Mouse (Mus musculus) heart, embryonic 15.5 days (tissue): ENCODE measurements at regions not wholly inside any gene's neighbourhood (a gene's known extent, or its start where the extent isn't known, plus 50 kb on each side); places are given as distances from the start of the nearest gene placed in this dataset.

ENCODE experiments used
- ATAC-seq: fragments of 200-750 bp; cut with Nextera tagmentation; replicated peaks from 2 replicates; pipeline ENCODE4 v1.8.0; 2017; ENCODE audit warnings: low read depth, moderate TSS enrichment; ENCODE audit not compliant: insufficient number of reproducible peaks, insufficient read depth, low FRiP score
- H3K27ac ChIP-seq: fragments of 300-500 bp; sonication (generic); 2 replicates; pipeline ENCODE4 v1.5.1; 2015; ENCODE audit warnings: mild to moderate bottlenecking, inconsistent platforms
- H3K27me3 ChIP-seq: fragments of 300-500 bp; sonication (generic); 2 replicates; pipeline ENCODE4 v1.6.1; 2015; ENCODE audit warnings: inconsistent platforms
- H3K36me3 ChIP-seq: fragments of 300-500 bp; sonication (generic); 2 replicates; pipeline ENCODE4 v1.6.1; 2015; ENCODE audit warnings: mild to moderate bottlenecking, inconsistent platforms
- H3K4me1 ChIP-seq: fragments of 300-500 bp; sonication (generic); replicated peaks from 2 replicates; pipeline ENCODE4 v1.6.1; 2015; ENCODE audit warnings: inconsistent platforms
- H3K4me2 ChIP-seq: fragments of 300-500 bp; sonication (generic); 2 replicates; pipeline ENCODE4 v1.6.1; 2015; ENCODE audit warnings: inconsistent platforms, mild to moderate bottlenecking, moderate library complexity
- H3K4me3 ChIP-seq: fragments of 300-500 bp; sonication (generic); 2 replicates; pipeline ENCODE4 v1.5.1; 2015; ENCODE audit warnings: mild to moderate bottlenecking, inconsistent platforms
- H3K9ac ChIP-seq: fragments of 300-500 bp; sonication (generic); 2 replicates; pipeline ENCODE4 v1.6.1; 2015; ENCODE audit warnings: mild to moderate bottlenecking, inconsistent platforms
- H3K9me3 ChIP-seq: fragments of 300-500 bp; sonication (generic); replicated peaks from 2 replicates; pipeline ENCODE4 v1.6.1; 2016; ENCODE audit warnings: inconsistent platforms
- WGBS: fragments of 180-500 bp; shearing (Covaris S2); methylation state at CpG from one replicate; pipeline ENCODE4 v1.1.7; 2015; ENCODE audit warnings: mixed read lengths; 5-methylcytosine and 5-hydroxymethylcytosine counted together

- H3K9ac ChIP-seq, result no peak overlapping the region
- no peak for ATAC-seq
Measured at GRCm38 (mm10) chr5:75342599-75342998, 190.5 kb downstream of the Pdgfra start.

GRCm38 (mm10) chr5:75346836-75347773 is 195.0 kb downstream of the Pdgfra start:
- ATAC-seq, result no peak
- H3K4me3 ChIP-seq, result no peak overlapping the region
- no peaks in the 10 kb centered on the region for H3K9me3 ChIP-seq
- no peak overlapping the region for H3K9ac ChIP-seq
- no peaks in the 10 kb centered on the region for H3K36me3 ChIP-seq
- H3K4me2 ChIP-seq, result no peak overlapping the region
- no peaks in the 10 kb centered on the region for H3K27me3 ChIP-seq
- WGBS, result 59% methylated on average over 11 of the region's 11 CpGs
- no peaks in the 10 kb centered on the region for H3K4me1 ChIP-seq
- H3K27ac ChIP-seq, result no peak overlapping the region

More at GRCm38 (mm10) chr5:75342599-75342998, 190.5 kb downstream of the Pdgfra start:
- Histone ChIP-seq H3K9me3 (no peaks in the 10 kb centered on the region), H3K4me1 (no peaks in the 10 kb centered on the region), H3K27me3 (no peaks in the 10 kb centered on the region), H3K36me3 (no peaks in the 10 kb centered on the region), H3K4me2 (no peak overlapping the region), H3K4me3 (no peak overlapping the region), H3K27ac (no peak overlapping the region)
- 77% methylated on average over 7 of the region's 7 CpGs for WGBS

- no peaks in the 10 kb centered on the region for H3K36me3 ChIP-seq
- no peaks in the 10 kb centered on the region for H3K27me3 ChIP-seq
- H3K9me3 ChIP-seq, result no peaks in the 10 kb centered on the region
- no peak overlapping the region for H3K4me2 ChIP-seq
- H3K4me3 ChIP-seq, result no peak overlapping the region
- no peaks in the 10 kb centered on the region for H3K4me1 ChIP-seq
- H3K27ac ChIP-seq, result no peak overlapping the region
- 58% methylated on average over 5 of the region's 5 CpGs for WGBS
- no peak for ATAC-seq
- no peak overlapping the region for H3K9ac ChIP-seq
Measured at GRCm38 (mm10) chr5:75347774-75348116, 195.7 kb downstream of the Pdgfra start.

DNA sequence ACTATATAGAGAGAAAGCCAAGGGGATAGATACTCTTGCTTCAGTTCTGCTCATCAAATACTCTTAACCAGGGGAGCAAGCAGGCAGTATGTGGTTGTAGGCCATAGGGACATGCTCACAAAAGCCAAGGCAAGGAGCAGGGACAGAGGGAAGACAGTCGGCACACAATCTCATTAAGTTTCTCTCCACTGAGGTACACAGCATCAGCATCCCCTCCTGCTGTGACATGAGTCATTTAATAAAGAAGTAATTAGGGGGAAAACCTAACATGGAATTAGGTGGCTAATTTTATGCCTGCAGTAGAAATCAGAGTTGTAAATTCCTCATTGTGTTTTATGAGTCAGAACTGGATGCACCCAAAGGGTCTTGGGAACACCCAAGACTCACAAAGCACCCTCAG is 203.2 kb downstream of the Pdgfra start:
- H3K9ac ChIP-seq, result no peak overlapping the region
- H3K27ac ChIP-seq, result no peak overlapping the region
- H3K4me3 ChIP-seq, result no peak overlapping the region
- no peaks in the 10 kb centered on the region for H3K4me1 ChIP-seq
- 70% methylated on average over 1 of the region's 1 CpGs for WGBS
- ATAC-seq, result no peak
- no peaks in the 10 kb centered on the region for H3K36me3 ChIP-seq
- no peak overlapping the region for H3K4me2 ChIP-seq
- H3K9me3 ChIP-seq, result no peaks in the 10 kb centered on the region
- no peaks in the 10 kb centered on the region for H3K27me3 ChIP-seq

DNA sequence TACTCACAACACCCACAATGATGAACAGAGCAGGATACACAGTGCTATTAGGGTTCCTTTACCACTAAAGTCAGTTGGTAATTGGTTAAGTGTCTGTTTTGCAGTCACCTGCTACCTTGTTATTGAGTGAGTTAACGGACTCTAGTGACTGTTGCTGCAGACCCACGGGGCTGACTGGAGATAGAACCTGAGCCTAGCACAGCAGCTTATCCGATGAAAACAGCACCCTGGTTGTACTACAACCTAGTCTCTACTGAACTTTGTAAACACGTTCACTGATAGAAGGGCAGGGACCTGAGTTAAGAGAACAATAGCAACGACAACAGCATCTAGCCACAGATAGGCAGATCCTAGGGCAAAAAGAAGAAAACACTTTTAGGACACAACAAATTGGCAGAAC is 206.8 kb downstream of the Pdgfra start:
- no peak for ATAC-seq
- H3K9ac ChIP-seq, result no peak overlapping the region
- no peak overlapping the region for H3K4me3 ChIP-seq
- no peaks in the 10 kb centered on the region for H3K4me1 ChIP-seq
- no peak overlapping the region for H3K4me2 ChIP-seq
- H3K27me3 ChIP-seq, result no peaks in the 10 kb centered on the region
- no peak overlapping the region for H3K27ac ChIP-seq
- WGBS, result 68% methylated on average over 5 of the region's 5 CpGs
- no peaks in the 10 kb centered on the region for H3K36me3 ChIP-seq
- H3K9me3 ChIP-seq, result no peaks in the 10 kb centered on the region

DNA sequence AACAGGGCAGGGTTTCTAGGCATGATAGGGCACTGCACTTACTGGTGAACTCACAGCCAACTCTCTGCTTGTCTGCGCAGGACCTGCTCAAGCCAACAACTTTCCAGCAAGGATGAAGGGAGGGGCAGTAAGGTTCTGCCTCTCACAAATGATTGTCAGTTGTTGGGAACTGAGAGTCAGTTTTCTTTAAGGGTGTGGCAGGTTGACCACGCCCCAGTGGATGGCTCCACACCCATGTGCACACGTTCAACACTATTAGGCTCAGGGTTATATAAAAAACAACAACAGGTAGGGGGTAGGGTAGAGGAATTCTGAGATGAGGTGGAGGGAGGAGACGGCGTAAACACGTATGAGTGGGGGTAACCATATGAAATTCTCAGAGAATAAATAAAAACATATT is 210.9 kb upstream of the Kit start:
- Histone ChIP-seq H3K4me2 (no peak overlapping the region), H3K4me1 (no peaks in the 10 kb centered on the region), H3K27me3 (no peaks in the 10 kb centered on the region), H3K27ac (no peak overlapping the region), H3K4me3 (no peak overlapping the region), H3K9ac (no peak overlapping the region), H3K9me3 (no peaks in the 10 kb centered on the region), H3K36me3 (no peaks in the 10 kb centered on the region)
- 81% methylated on average over 6 of the region's 6 CpGs for WGBS
- no peak for ATAC-seq

GRCm38 (mm10) chr5:75367282-75367681 is 207.4 kb upstream of the Kit start:
- H3K4me1 ChIP-seq, result no peaks in the 10 kb centered on the region
- WGBS, result 82% methylated on average over 5 of the region's 5 CpGs
- H3K9ac ChIP-seq, result no peak overlapping the region
- no peaks in the 10 kb centered on the region for H3K36me3 ChIP-seq
- H3K4me2 ChIP-seq, result no peak overlapping the region
- no peak overlapping the region for H3K27ac ChIP-seq
- H3K27me3 ChIP-seq, result no peaks in the 10 kb centered on the region
- H3K4me3 ChIP-seq, result no peak overlapping the region
- no peak for ATAC-seq
- no peaks in the 10 kb centered on the region for H3K9me3 ChIP-seq

GRCm38 (mm10) chr5:75368691-75369090 is 206.0 kb upstream of the Kit start:
- no peaks in the 10 kb centered on the region for H3K9me3 ChIP-seq
- H3K27ac ChIP-seq, result no peak overlapping the region
- H3K36me3 ChIP-seq, result no peaks in the 10 kb centered on the region
- no peak overlapping the region for H3K9ac ChIP-seq
- ATAC-seq, result no peak
- H3K4me3 ChIP-seq, result no peak overlapping the region
- H3K4me1 ChIP-seq, result no peaks in the 10 kb centered on the region
- no peak overlapping the region for H3K4me2 ChIP-seq
- 71% methylated on average over 5 of the region's 5 CpGs for WGBS
- no peaks in the 10 kb centered on the region for H3K27me3 ChIP-seq

- 58% methylated on average over 3 of the region's 3 CpGs for WGBS
- H3K4me2 ChIP-seq, result no peak overlapping the region
Measured at GRCm38 (mm10) chr5:75372849-75373248, 201.9 kb upstream of the Kit start.

DNA sequence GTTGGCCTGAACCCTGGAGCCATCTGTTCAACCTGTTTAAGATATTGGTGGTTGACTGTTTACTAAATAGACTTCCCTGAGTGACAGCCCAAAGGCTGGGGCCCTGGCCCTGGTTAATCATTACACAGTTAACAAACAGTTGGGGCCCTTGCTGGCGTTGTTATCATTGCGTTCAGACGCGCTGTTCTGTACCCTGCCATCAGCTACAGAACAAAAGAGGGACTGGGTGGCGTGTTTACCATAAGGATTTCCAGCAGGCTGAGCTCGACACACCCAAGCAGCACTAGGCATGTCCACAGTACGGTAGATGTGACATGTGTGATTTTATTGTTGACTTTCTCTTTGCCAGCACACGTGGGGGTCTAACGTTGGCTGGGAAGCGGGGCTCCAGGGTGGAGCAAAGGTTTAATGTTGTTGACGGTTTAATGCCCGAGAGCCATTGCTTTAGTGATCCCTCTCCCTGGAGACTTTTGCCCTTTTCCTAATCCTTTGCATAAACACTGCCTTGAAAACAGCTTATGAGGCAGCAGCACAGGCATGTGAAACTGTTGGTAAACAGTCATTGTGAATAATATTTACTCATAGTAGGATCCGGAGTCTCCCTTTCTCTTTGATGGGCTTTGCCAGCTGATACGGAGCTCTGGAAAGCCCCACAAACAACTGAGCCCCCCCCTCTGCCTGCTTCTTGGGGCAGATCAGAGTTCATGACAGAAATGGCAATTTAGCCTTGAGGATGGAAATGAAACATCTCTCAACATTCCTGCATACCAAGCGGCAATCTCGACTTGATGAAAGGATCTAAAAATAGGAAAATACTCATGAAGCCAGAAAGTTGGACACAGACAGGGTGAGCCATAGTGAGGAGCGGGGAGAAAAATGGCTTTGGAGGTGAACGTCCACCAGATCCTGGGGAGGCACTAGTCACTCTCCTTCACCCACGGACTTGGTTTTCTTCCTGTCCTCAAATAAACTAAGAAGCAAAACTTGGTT is 197.1 kb upstream of the Kit start:
- H3K27me3 ChIP-seq, result no peaks in the 10 kb centered on the region
- no peak overlapping the region; the same call in 1 of the 2 replicates for H3K4me3 ChIP-seq
- H3K4me2 ChIP-seq, result peak overlapping the region; percentile 38
- ATAC-seq, result no peak
- H3K9me3 ChIP-seq, result no peaks in the 10 kb centered on the region
- 30% methylated on average over 19 of the region's 19 CpGs for WGBS
- H3K4me1 ChIP-seq, result peaks cover 18% of the 10 kb centered on the region
- no peak overlapping the region for H3K9ac ChIP-seq
- H3K27ac ChIP-seq, result peak overlapping the region; percentile 24
- no peaks in the 10 kb centered on the region for H3K36me3 ChIP-seq

More at GRCm38 (mm10) chr5:75372849-75373248, 201.9 kb upstream of the Kit start:
- ATAC-seq, result no peak
- Histone ChIP-seq H3K27ac (no peak overlapping the region), H3K36me3 (no peaks in the 10 kb centered on the region), H3K9ac (no peak overlapping the region), H3K4me1 (peaks cover 7% of the 10 kb centered on the region), H3K27me3 (no peaks in the 10 kb centered on the region), H3K9me3 (no peaks in the 10 kb centered on the region), H3K4me3 (no peak overlapping the region)

GRCm38 (mm10) chr5:75378655-75379054 is 196.1 kb upstream of the Kit start:
- no peak overlapping the region for H3K4me3 ChIP-seq
- WGBS, result 20% methylated on average over 2 of the region's 2 CpGs
- H3K4me1 ChIP-seq, result peaks cover 18% of the 10 kb centered on the region
- 0 out of 2 replicates have a peak overlapping the region, but pooled peaks have one; percentile 11 for H3K27ac ChIP-seq
- H3K9ac ChIP-seq, result no peak overlapping the region
- no peak overlapping the region for H3K4me2 ChIP-seq
- no peaks in the 10 kb centered on the region for H3K36me3 ChIP-seq
- no peak; the same call in 1 of the 2 replicates for ATAC-seq
- no peaks in the 10 kb centered on the region for H3K9me3 ChIP-seq
- no peaks in the 10 kb centered on the region for H3K27me3 ChIP-seq
